Mouse (Mus musculus) embryonic stem cell, embryonic (primary cell): ENCODE results near the gene Rsrp1.

Source experiments
- CTCF ChIA-PET, 4 experiments: fragments of 300-600 bp in 2 of 4; fragments of 350-600 bp in 2 of 4; sonication (Branson Sonifier 250); formaldehyde crosslinking; loops; one replicate each; lab custom pipeline; 2022; ENCODE audit warnings: inconsistent platforms in 2 of 4; lab: Charles Lee
- POLR2A ChIA-PET, 4 experiments: fragments of 300-600 bp in 2 of 4; fragments of 350-600 bp in 2 of 4; sonication (Branson Sonifier 250); formaldehyde crosslinking; loops; one replicate each; lab custom pipeline; 2022; ENCODE audit warnings: antibody characterized with exemption in 4 of 4, inconsistent platforms in 1 of 4; lab: Charles Lee

Gene Rsrp1

DNA sequence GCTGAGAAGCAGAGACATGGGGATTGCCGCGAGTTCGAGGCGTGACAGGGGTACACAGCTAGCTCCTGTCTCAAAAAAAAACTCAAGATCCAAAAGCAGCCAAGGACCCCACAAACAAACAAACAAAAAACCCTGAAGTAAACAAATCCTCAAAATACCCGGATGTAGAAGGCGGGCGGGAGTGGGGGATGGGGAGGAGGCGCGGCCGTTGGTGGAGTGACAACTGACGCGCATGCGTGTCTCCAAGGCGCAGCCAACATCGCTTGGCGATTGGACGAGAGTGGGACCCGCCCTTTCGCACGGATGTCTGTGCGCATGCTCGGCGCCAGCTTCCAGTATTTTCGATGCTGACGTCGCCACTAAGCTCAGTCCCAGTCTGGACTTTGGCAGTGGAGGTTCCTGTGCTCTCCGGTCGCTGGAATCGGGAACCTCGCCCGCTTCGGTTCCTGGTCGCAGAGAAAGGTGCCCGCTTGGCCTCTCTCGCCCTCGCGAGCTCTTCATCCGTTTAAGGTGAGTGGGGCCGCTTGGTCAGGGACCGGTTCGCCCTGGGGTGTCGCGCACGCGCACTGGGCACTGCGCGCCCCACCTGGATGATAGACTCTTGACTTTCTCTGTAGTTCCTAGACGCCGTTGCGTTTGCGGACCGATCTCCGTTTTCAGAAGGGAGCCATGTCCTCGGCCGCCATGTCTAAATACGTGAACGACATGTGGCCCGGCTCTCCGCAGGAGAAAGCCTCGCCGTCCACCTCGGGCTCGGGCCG is at the start of gene Rsrp1:
Rsrp1 (plus strand) TSS at position 335 of the 761 bp plus-strand sequence.
- ChIA-PET CTCF (interaction anchor here in 3 of 4 experiments (0.5 to 1.3 kb wide), 10 partner anchors 16 to 1337 kb away, joined by 3 to 7 read pairs (median 4); partner anchors contain the start of gene Cep85 (in 1 of the 3)), POLR2A (interaction anchor here (0.5 to 6.0 kb wide), 180 partner anchors 8 to 1130 kb away, joined by 3 to 95 read pairs (median 4); partner anchors contain the start of genes Tmem50a (in 3 of the 4), Clic4 (in 2 of the 4), Man1c1 (in 2 of the 4) and Mtfr1l (in 2 of the 4))

DNA sequence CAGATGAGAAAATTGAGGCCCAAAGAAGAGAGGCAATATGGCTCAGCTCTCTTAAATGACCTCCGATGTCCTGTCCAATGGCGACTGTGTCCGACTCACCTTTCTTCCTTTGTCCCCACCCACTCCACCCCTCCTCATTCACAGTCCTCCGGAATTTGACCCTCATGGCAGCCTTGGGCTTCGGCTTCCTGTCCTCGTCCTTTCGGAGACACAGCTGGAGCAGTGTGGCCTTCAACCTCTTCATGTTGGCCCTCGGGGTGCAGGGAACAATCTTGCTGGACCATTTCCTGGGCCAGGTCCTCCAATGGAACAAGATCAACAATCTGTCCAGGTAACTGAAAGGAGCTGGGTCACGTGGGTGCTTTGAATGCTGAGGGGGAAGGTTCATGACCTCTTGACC is 47.2 kb upstream of the Rsrp1 start:
- CTCF ChIA-PET = interaction anchor here in 3 of 4 experiments (0.6 to 2.0 kb wide), 6 partner anchors 8 to 1607 kb away, joined by 3 to 7 read pairs (median 4); no protein-coding TSS in a partner anchor
- POLR2A ChIA-PET = interaction anchor here in 3 of 4 experiments (0.6 to 1.9 kb wide), 7 partner anchors 8 to 320 kb away, joined by 3 to 11 read pairs (median 3); partner anchors contain the start of genes Rhd (in 1 of the 3) and Rsrp1 (in 1 of the 3)

DNA sequence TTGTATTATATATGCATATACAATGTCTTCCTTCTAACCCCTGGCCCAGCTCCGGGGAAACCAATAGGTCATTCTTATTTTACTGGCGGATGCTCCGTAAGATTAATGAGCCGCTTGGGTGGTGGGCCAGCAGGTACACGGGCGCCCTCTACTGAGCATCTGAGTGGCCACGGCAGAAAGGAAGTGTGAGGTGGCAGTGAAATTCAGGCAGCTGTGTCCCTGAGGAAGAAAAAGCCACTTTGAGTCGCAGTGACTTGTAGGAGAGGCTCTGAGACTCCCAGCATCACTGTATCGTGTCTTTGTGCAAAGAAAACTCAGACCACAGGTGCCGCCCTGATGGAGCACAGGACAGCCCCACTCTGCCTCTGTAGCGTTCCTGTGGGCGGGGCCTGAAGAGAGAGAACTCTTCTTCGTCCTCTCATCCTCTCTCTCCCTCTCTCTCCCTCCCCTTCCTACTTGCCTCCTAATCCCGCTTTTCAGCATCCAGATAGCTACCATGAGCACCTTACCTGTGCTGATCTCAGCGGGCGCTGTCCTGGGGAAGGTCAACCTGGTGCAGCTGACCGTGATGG is 43.9 kb upstream of the Rsrp1 start:
- ChIA-PET CTCF (interaction anchor here (0.5 to 2.2 kb wide), 48 partner anchors 9 to 345 kb away, joined by 3 to 16 read pairs (median 4); partner anchors contain the start of genes Rhd (in 2 of the 4) and Rsrp1 (in 1 of the 4)), POLR2A (interaction anchor here in 3 of 4 experiments (0.7 to 1.5 kb wide), 10 partner anchors 10 to 175 kb away, joined by 3 to 5 read pairs (median 3); partner anchors contain the start of genes Rsrp1 (in 2 of the 3) and Man1c1 (in 1 of the 3))

DNA sequence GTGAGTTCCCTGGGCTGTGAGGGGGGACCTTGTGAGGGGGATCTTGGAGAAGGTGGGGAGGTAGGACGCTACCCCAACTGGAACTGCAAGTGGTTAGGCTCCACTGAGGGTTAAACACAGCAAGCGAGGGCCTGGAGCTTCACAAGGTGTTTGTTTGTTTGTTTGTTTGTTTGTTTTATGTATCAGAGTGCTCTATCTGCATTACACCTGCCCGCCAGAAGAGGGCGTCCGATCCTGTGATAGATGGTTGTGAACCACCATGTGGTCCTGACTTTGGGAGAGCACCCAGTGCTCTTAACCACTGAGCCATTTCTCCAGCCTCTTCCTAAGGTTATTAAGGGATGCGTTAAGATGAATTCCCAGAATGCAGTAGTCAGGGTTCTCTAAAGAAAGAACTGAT is 43.4 kb upstream of the Rsrp1 start:
- ChIA-PET POLR2A (interaction anchor here in 3 of 4 experiments (0.7 to 1.5 kb wide), 8 partner anchors 16 to 176 kb away, joined by 3 to 5 read pairs (median 3); partner anchors contain the start of genes Man1c1 (in 1 of the 3), Rhd (in 1 of the 3) and Rsrp1 (in 1 of the 3)), CTCF (interaction anchor here (0.5 to 2.2 kb wide), 38 partner anchors 9 to 346 kb away, joined by 3 to 16 read pairs (median 4); partner anchors contain the start of genes Rhd (in 1 of the 4) and Rsrp1 (in 1 of the 4))

DNA sequence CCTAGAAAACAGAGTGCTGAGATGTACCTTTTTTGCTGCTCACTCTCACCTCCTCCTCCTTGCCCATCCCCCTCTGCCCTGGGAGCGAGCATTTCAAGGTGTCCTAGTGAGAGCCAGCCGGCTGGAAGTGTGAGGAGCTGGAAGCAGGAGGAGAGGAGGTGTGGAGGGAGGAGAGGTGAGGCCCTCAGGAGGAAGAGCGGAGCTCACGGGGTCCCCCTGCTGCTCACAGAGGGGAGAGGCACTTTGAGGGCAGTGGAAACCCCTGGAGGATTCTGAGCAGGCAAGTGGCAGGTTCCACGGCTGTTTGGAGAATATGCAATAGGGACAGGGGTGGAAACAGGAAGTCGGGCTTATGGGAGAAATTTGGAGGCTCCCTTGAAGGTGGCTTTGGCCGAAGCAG is 40.1 kb upstream of the Rsrp1 start:
- ChIA-PET POLR2A (interaction anchor here in 3 of 4 experiments (0.7 to 2.5 kb wide), 19 partner anchors 8 to 144 kb away, joined by 3 to 13 read pairs (median 3); partner anchors contain the start of genes Rsrp1 (in 2 of the 3), Maco1 (in 1 of the 3) and Rhd (in 1 of the 3)), CTCF (interaction anchor here in 3 of 4 experiments (0.5 to 2.7 kb wide), 49 partner anchors 9 to 826 kb away, joined by 3 to 21 read pairs (median 3); partner anchors contain the start of genes Cep85 (in 1 of the 3), Ldlrap1 (in 1 of the 3), Rhd (in 1 of the 3) and Tmem50a (in 1 of the 3))

DNA sequence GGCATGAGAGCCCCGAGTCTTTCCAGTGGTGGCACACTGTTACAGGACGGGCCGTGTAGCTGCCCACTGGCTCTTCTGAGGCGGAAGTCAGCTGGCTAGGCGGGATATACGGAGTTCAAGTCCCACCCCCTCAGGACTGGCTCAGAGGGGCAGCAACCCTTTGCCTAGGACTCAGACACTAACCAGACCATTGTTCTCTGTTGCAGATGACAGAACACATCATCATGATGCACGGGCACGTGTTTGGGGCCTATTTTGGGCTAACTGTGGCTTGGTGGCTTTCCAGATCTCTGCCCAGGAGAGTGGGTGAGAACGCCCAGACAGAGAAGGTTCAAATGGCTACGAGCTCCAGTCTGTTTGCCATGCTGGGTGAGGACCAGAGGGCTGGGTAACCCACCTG is 39.6 kb upstream of the Rsrp1 start:
- POLR2A ChIA-PET = interaction anchor here in 3 of 4 experiments (0.8 to 2.5 kb wide), 20 partner anchors 9 to 144 kb away, joined by 3 to 13 read pairs (median 3); partner anchors contain the start of genes Rsrp1 (in 2 of the 3) and Maco1 (in 1 of the 3)
- CTCF ChIA-PET = interaction anchor here (0.5 to 2.7 kb wide), 45 partner anchors 8 to 825 kb away, joined by 3 to 21 read pairs (median 3); partner anchors contain the start of genes Cep85 (in 1 of the 4), Ldlrap1 (in 1 of the 4), Rhd (in 1 of the 4) and Tmem50a (in 1 of the 4)

DNA sequence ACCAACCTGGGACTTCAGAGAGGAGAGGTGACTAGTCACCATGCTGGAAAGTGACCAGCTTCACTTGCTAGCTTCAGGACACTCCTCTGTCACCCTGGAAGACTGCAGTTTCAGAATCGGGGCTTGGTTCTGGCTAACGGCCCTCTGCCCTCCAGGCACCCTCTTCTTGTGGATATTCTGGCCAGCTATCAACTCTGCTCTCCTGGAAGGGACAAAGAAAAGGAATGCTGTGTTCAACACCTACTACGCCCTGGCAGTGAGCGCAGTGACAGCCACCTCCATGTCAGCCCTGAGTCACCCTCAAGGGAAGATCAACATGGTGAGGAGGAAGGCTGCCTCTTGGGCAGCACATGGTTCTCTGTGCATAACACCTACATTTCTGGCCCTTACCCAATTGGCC is 39.0 kb upstream of the Rsrp1 start:
- ChIA-PET POLR2A (interaction anchor here (0.6 to 2.5 kb wide), 11 partner anchors 8 to 111 kb away, joined by 3 to 13 read pairs (median 3); partner anchors contain the start of genes Maco1 (in 1 of the 4) and Rsrp1 (in 1 of the 4)), CTCF (interaction anchor here (0.5 to 2.7 kb wide), 22 partner anchors 8 to 825 kb away, joined by 3 to 21 read pairs (median 5); no protein-coding TSS in a partner anchor)

DNA sequence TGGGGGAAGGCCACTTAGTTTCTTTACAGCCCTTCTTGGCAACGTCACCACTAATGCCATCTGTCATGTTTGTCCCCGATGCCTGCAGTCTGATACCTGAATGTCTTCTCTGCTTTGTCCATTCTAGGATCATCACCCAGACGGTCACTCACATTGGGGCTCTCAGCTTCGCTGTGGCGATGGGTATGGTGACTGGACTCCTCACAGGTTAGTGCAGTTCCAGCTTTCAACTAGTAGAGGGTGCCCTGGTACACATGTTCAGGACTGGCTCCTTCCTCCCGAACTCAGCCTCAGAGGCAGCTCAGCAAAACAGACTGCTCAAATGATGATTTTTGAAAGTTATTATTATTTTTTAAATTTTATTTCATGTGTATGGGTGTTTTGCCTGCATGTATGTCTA is 31.3 kb upstream of the Rsrp1 start:
- ChIA-PET CTCF (interaction anchor here (0.6 to 1.9 kb wide), 19 partner anchors 9 to 349 kb away, joined by 3 to 18 read pairs (median 4); partner anchors contain the start of gene Tmem50a (in 1 of the 4)), POLR2A (interaction anchor here in 2 of 4 experiments (0.7 to 1.7 kb wide), 4 partner anchors 12 to 31 kb away, joined by 6 to 11 read pairs (median 7); partner anchors contain the start of gene Rsrp1 (in 2 of the 2))

DNA sequence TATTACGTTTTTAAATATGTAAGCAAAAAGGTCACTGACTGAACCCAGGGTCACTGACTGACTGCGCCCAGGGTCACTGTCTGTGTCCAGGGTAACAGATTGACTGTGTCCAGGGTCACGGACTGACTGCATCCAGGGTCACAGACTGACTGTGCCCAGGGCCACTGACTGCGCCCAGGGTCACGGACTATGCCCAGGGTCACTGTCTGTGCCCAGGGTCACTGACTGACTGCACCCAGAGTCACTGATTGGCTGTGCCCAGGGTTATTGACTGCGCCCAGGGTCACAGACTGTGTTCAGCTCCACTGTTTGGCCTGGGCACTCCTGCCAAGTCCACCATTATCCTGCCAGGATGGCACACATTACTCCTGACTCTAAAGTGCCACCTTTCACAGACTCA is 26.1 kb upstream of the Rsrp1 start:
- ChIA-PET CTCF (interaction anchor here in 3 of 4 experiments (0.7 to 1.2 kb wide), 3 partner anchors 14 to 507 kb away, joined by 3 to 4 read pairs (median 3); no protein-coding TSS in a partner anchor), POLR2A (interaction anchor here in 2 of 4 experiments (0.6 to 1.2 kb wide), 2 partner anchors 11 to 1787 kb away, joined by 3 to 4 read pairs; no protein-coding TSS in a partner anchor)

DNA sequence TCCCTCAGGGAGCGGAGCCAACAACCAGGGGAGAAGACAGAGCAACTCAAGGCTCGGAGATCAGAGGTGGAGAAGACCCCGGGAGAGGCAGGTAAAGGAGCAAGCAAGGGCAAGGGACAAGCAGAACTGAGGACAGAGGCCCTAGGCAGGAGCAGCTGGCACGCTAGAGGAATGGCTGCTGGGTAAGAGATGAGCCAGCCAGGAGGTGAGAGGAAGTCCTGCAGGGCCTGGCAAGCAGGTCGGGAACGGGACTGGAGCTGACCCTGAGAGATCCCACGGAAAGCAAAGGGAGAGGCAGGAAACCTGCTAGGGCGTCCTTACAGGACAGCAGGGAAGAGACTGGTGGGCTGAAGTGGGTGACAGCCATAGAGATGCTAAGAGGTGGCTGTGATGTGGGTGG is 22.3 kb upstream of the Rsrp1 start:
- POLR2A ChIA-PET = interaction anchor here in 2 of 4 experiments (0.6 to 0.8 kb wide), 2 partner anchors 16 to 919 kb away, joined by 3 to 5 read pairs; no protein-coding TSS in a partner anchor
- CTCF ChIA-PET = interaction anchor here in 2 of 4 experiments (0.6 to 0.8 kb wide), 2 partner anchors 9 to 113 kb away, joined by 3 to 4 read pairs; no protein-coding TSS in a partner anchor

DNA sequence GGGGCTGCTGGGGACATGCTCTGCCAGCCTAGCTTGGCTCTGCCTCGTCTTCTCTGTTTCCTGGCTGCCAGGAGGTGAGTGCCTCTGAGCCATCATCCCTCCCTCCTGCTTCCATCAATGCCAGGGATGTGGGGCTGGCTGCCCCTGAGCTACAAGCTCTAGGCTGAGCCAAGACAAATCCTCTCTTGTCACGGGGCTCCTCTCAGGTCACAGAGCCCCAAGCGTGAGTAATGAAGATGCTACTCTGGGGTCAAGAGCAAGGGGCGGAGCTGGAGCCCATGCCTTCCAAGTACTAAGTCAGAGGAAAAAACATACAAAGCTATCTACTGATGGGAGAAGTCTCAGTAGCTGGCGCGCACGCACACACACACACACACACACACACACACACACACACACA is 20.3 kb upstream of the Rsrp1 start:
- ChIA-PET POLR2A (interaction anchor here in 2 of 4 experiments (0.7 to 4.5 kb wide), 10 partner anchors 10 to 566 kb away, joined by 3 to 32 read pairs (median 3); partner anchors contain the start of genes Rsrp1 (in 2 of the 2) and Tmem50a (in 1 of the 2)), CTCF (interaction anchor here in 2 of 4 experiments (0.8 to 1.2 kb wide), 4 partner anchors 10 to 110 kb away, joined by 3 to 4 read pairs (median 3); no protein-coding TSS in a partner anchor)

DNA sequence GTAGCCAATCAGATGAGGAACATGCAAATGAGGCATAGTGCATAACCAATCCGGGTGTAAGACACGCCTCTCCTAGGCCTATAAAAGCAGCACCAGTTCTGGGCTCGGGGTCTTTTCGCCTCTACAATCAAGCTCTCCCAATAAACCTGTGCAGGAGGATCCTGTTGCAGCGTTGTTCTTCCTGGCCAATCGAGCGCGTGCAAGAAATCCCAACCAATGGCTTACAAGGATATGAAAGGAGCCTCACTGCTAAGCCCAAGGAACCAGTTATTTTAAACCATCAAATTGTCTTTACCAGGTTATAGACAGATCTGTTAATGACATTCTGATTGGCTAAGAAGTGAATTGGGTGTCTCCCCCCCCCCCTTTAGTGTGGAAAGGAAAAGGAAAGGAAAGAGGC is 12.0 kb upstream of the Rsrp1 start:
- POLR2A ChIA-PET = interaction anchor here in 3 of 4 experiments (0.7 to 7.6 kb wide), 10 partner anchors 12 to 944 kb away, joined by 3 to 95 read pairs (median 4); partner anchors contain the start of genes Rsrp1 (in 3 of the 3) and Srsf10 (in 1 of the 3)
- CTCF ChIA-PET = interaction anchor here in 1 of 4 experiments (0.7 kb wide), 2 partner anchors 31 to 1010 kb away, joined by 3 to 13 read pairs; no protein-coding TSS in a partner anchor

DNA sequence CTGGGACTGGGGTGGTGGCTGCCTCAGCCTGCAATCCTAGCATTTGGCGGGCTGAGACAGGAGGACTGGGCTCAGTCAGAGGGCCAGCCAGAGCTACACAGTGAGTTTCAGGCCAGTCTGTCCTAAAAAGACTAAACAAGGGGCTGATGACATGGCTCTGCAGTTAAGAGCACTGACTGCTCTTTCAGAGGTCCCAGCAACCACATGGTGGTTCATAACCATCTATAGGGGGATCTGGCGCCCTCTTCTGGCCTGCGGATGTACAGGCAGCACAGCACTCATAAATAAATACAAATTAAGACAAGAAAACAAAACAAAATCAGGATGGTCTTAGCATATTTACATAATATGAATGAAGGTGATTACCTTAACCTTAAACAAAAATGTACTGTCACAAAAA is 10.0 kb upstream of the Rsrp1 start:
- ChIA-PET CTCF (interaction anchor here (0.6 to 2.3 kb wide), 12 partner anchors 8 to 212 kb away, joined by 3 to 10 read pairs (median 4); no protein-coding TSS in a partner anchor), POLR2A (interaction anchor here (0.6 to 7.6 kb wide), 16 partner anchors 8 to 534 kb away, joined by 3 to 95 read pairs (median 4); partner anchors contain the start of genes Rsrp1 (in 4 of the 4) and Syf2 (in 1 of the 4))

DNA sequence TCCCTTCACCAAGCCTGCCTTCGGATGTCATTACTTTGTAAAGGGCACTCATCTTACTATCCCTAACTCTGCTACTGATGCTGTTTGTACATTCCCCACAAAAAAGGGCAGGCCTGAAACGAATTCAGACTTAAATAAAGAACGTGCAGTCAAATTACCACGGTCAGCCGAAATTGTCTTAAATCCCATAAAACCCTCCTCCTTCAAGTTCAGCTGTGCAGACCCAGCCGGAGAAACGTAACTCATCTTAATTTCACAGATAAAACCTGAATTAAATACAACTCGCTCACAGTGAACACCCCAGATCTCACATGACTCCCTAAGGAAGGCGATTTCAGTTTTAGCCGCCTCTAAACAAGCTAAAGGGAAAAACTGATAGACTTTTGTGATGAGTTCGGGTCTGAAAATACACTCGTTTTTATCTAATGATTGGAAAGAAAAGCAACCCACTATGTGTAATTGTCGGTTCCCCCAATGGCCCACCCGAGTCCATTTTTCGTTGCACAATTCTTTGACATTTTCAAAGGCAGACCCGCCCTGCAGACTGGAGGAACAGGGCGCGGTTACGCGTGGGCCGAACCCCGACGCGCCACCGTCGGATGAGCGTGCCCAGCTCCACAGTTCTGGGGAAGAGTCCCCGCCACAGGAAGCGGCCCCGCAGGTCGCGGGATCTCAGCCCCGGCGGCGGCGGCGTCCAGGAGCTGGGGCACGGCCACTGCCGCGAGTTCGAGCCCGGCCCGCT is 9.1 kb upstream of the Rsrp1 start:
- POLR2A ChIA-PET = interaction anchor here in 3 of 4 experiments (0.6 to 7.6 kb wide), 13 partner anchors 9 to 130 kb away, joined by 3 to 95 read pairs (median 6); partner anchors contain the start of genes Rsrp1 (in 3 of the 3) and Syf2 (in 1 of the 3)
- CTCF ChIA-PET = interaction anchor here in 3 of 4 experiments (0.7 to 2.3 kb wide), 6 partner anchors 10 to 168 kb away, joined by 3 to 10 read pairs (median 4); no protein-coding TSS in a partner anchor

DNA sequence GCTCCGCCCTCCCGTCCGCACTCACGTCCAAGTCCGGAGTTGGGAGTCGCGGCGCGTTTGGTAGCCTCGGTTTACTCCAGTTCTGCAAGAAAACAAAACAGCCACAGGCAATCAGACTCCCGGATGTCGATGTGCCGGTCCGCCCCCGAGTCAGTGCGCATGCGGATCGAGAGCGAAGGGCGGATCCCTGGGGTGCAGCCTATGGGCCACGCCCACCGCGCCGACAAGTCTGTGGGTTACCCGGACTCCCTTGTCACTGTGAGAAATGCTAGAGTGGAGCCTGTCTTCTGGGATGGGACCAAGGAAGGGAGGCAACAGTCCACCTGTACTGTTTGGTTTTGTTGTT is 8.6 kb upstream of the Rsrp1 start, which contains the start of gene Tmem50a:
Tmem50a (minus strand) TSS at position 161 of the 346 bp plus-strand sequence.
- ChIA-PET CTCF (interaction anchor here in 1 of 4 experiments (0.6 to 2.3 kb wide), 4 partner anchors 23 to 500 kb away, joined by 3 to 10 read pairs (median 4); no protein-coding TSS in a partner anchor), POLR2A (interaction anchor here in 3 of 4 experiments (1.0 to 7.6 kb wide), 10 partner anchors 9 to 45 kb away, joined by 3 to 95 read pairs (median 8); partner anchors contain the start of genes Rsrp1 (in 3 of the 3) and Syf2 (in 1 of the 3))
